ENCODE assay signal across 13 mouse cellular contexts in the genomic region with DNA sequence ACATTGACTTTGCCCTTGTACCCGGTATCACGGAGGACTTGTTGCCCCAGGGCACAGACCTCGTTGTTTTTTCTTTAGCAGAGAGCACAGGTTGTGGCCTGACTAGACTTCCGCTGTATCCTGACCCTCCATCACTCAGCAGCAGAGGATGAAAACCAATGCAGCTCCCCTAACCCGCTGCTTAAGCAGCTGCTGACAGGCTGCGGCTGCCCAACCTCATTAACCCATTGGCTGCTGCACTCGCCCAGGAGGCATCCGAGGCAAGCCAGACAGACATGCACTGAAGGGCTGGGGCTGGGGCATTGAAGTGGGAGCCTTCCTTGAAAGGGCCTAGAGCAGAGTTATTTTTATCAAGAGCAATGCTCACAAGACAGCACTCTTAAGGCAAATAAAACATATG.
DNase-seq lines count a peak whose midpoint lies in the region; ATAC-seq and TF ChIP-seq lines count a peak whose summit lies in the region.
"Had no signal": no experiment of that assay in that cellular context is flagged by ENCODE, and none has a peak within 500 bp of the region (broad histone marks: within the 10 kb centered on the region; RNA-seq: fewer than 3 reads in every experiment).

No protein-coding gene starts in this region.

- no peak for TF ChIP-seq CTCF in midbrain, postnatal 0 days (IDR thresholded peaks at IDR 0.05)
- TF ChIP-seq CTCF in stomach, postnatal 0 days (IDR thresholded peaks at IDR 0.05; ENCODE audit: low read depth) = no peak

- DNase-seq in embryo, embryonic 10.5 days (ENCODE audit: low spot score) = peak; percentile 67
- DNase-seq in embryo, embryonic 9.5 days (ENCODE audit: extremely low spot score) = peak; percentile 43
- no peak for DNase-seq in hindbrain, embryonic 14.5 days (ENCODE audit: low spot score)
- peak; percentile 35 for DNase-seq in midbrain, postnatal 0 days (ENCODE audit: low spot score)
- DNase-seq in gastrocnemius, postnatal 25 days = no peak
- DNase-seq in stomach, postnatal 0 days (ENCODE audit: low spot score) = no peak
- DNase-seq in left cerebral cortex, postnatal 10 days (ENCODE audit: extremely low spot score in 1 of 2, low spot score in 2 of 2) = no peak
- DNase-seq: cerebellum, adult 9-11 months; heart, adult 18-20 months; thymus, postnatal 25 days had no signal

- H3K27ac ChIP-seq in hindbrain, embryonic 14.5 days = no peak overlapping the region
- no peak overlapping the region for H3K27ac ChIP-seq in midbrain, postnatal 0 days (ENCODE audit: low read depth, low read length)
- H3K27ac ChIP-seq in stomach, postnatal 0 days (replicated peaks) = no peak overlapping the region
- H3K27ac ChIP-seq: limb, embryonic 12.5 days; lung, embryonic 15.5 days had no signal

- intact Hi-C loops in left cerebral cortex, postnatal 10 days (cut with DNase I) = loop anchor here (10.0 kb wide), 2 partner anchors 640 to 1640 kb away; no protein-coding TSS in a partner anchor

- peak; percentile 55 for ATAC-seq in hindbrain, embryonic 14.5 days (ENCODE audit: low FRiP score)
- no peak for ATAC-seq in midbrain, postnatal 0 days (ENCODE audit: low FRiP score)
- ATAC-seq in stomach, postnatal 0 days (ENCODE audit: low FRiP score, low TSS enrichment) = no peak
- ATAC-seq: inflammation-experienced regulatory T-cells, adult 6 months had no signal

- no peaks in the 10 kb centered on the region for H3K9me3 ChIP-seq in hindbrain, embryonic 14.5 days (ENCODE audit: control insufficient read depth, low read length)
- H3K9me3 ChIP-seq in midbrain, postnatal 0 days (ENCODE audit: low read length) = no peaks in the 10 kb centered on the region
- no peaks in the 10 kb centered on the region for H3K9me3 ChIP-seq in stomach, postnatal 0 days (ENCODE audit: control insufficient read depth, low read length)
- H3K9me3 ChIP-seq: lung, embryonic 15.5 days had no signal

- no peak overlapping the region for H3K4me3 ChIP-seq in hindbrain, embryonic 14.5 days (replicated peaks; ENCODE audit: low read length)
- H3K4me3 ChIP-seq in midbrain, postnatal 0 days (ENCODE audit: low read depth, low read length) = no peak overlapping the region
- no peak overlapping the region for H3K4me3 ChIP-seq in stomach, postnatal 0 days (ENCODE audit: low read depth, low read length)
- H3K4me3 ChIP-seq: limb, embryonic 12.5 days; lung, embryonic 15.5 days had no signal

- H3K9ac ChIP-seq in hindbrain, embryonic 14.5 days = no peak overlapping the region
- no peak overlapping the region for H3K9ac ChIP-seq in midbrain, postnatal 0 days (replicated peaks; ENCODE audit: low read length, poor library complexity, severe bottlenecking)
- no peak overlapping the region for H3K9ac ChIP-seq in stomach, postnatal 0 days (ENCODE audit: low read length)
- H3K9ac ChIP-seq: limb, embryonic 12.5 days; lung, embryonic 15.5 days had no signal

- peaks cover 9% of the 10 kb centered on the region; the same call in 1 of the 2 replicates for H3K4me1 ChIP-seq in hindbrain, embryonic 14.5 days (replicated peaks; ENCODE audit: control insufficient read depth, insufficient read depth, low read length)
- H3K4me1 ChIP-seq in midbrain, postnatal 0 days (ENCODE audit: insufficient read depth, low read length) = 0 out of 2 replicates have a peak, but pooled peaks cover 3% of the 10 kb centered on the region
- no peaks in the 10 kb centered on the region for H3K4me1 ChIP-seq in stomach, postnatal 0 days (replicated peaks; ENCODE audit: control insufficient read depth, insufficient read depth)
- H3K4me1 ChIP-seq: lung, embryonic 15.5 days had no signal

- H3K27me3 ChIP-seq in hindbrain, embryonic 14.5 days (ENCODE audit: control insufficient read depth, insufficient read depth, low read length) = no peaks in the 10 kb centered on the region
- H3K27me3 ChIP-seq in midbrain, postnatal 0 days (ENCODE audit: insufficient read depth, low read length) = no peaks in the 10 kb centered on the region
- H3K27me3 ChIP-seq in stomach, postnatal 0 days (ENCODE audit: control insufficient read depth, insufficient read depth, low read length) = no peaks in the 10 kb centered on the region
- H3K27me3 ChIP-seq: lung, embryonic 15.5 days had no signal

- 10% methylated on average over 8 of the region's 8 CpGs for WGBS in hindbrain, embryonic 14.5 days
- WGBS in midbrain, postnatal 0 days = 17% methylated on average over 8 of the region's 8 CpGs
- 29% methylated on average over 8 of the region's 8 CpGs for WGBS in stomach, postnatal 0 days

- no peak overlapping the region; the same call in 1 of the 2 replicates for H3K4me2 ChIP-seq in hindbrain, embryonic 14.5 days (replicated peaks)
- H3K4me2 ChIP-seq in midbrain, postnatal 0 days (ENCODE audit: low read depth, low read length, poor library complexity, severe bottlenecking) = no peak overlapping the region
- H3K4me2 ChIP-seq in stomach, postnatal 0 days (replicated peaks; ENCODE audit: low read depth) = no peak overlapping the region
- H3K4me2 ChIP-seq: limb, embryonic 12.5 days; lung, embryonic 15.5 days had no signal

- TF ChIP-seq EP300 in stomach, postnatal 0 days (optimal IDR thresholded peaks at IDR 0.05) = no peak

- no peaks in the 10 kb centered on the region for H3K36me3 ChIP-seq in hindbrain, embryonic 14.5 days (replicated peaks; ENCODE audit: control insufficient read depth, insufficient read depth)
- H3K36me3 ChIP-seq in midbrain, postnatal 0 days (ENCODE audit: insufficient read depth, low read length) = no peaks in the 10 kb centered on the region
- H3K36me3 ChIP-seq in stomach, postnatal 0 days (ENCODE audit: control insufficient read depth, insufficient read depth, low read length) = no peaks in the 10 kb centered on the region
- H3K36me3 ChIP-seq: limb, embryonic 12.5 days; lung, embryonic 15.5 days had no signal

Comparison
In these comparisons a context has a peak if more than half of its experiments do, and no peak if none do; other contexts are left out.
1. DNase-seq: peak in embryo, embryonic 10.5 days (single experiment), embryo, embryonic 9.5 days (single experiment) and midbrain, postnatal 0 days (single experiment); none in hindbrain, embryonic 14.5 days (single experiment), gastrocnemius, postnatal 25 days (single experiment), stomach, postnatal 0 days (single experiment) and left cerebral cortex, postnatal 10 days (0 of 2).